Mouse (Mus musculus) kidney, embryonic 15.5 days (tissue): ENCODE measurements around the gene Dytn. TPM values are rescaled to one million over a fixed set of nuclear protein-coding genes. Genes with fewer than 3 reads are reported as not detected.
"Not testable (repeated sequence)": the region's sequence is repeated elsewhere in the genome, so short reads cannot be mapped to it uniquely, and the experiment has no call there.

Source experiments
- ATAC-seq: fragments of 200-750 bp; cut with Nextera tagmentation; replicated peaks from 2 replicates; pipeline ENCODE4 v1.8.0; 2017; ENCODE audit warnings: moderate TSS enrichment; ENCODE audit not compliant: low FRiP score
- H3K27ac ChIP-seq: fragments of 300-500 bp; sonication (generic); 2 replicates; pipeline ENCODE4 v1.5.1; 2015; ENCODE audit warnings: mild to moderate bottlenecking, inconsistent platforms
- H3K27me3 ChIP-seq: fragments of 300-500 bp; sonication (generic); 2 replicates; pipeline ENCODE4 v1.6.1; 2015; ENCODE audit warnings: inconsistent platforms
- H3K36me3 ChIP-seq: fragments of 300-500 bp; sonication (generic); 2 replicates; pipeline ENCODE4 v1.6.1; 2015; ENCODE audit warnings: inconsistent platforms
- H3K4me1 ChIP-seq: fragments of 300-500 bp; sonication (generic); 2 replicates; pipeline ENCODE4 v1.6.1; 2015; ENCODE audit warnings: inconsistent platforms
- H3K4me2 ChIP-seq: fragments of 300-500 bp; sonication (generic); 2 replicates; pipeline ENCODE4 v1.6.1; 2015; ENCODE audit warnings: moderate library complexity, mild to moderate bottlenecking, inconsistent platforms
- H3K4me3 ChIP-seq: fragments of 300-500 bp; sonication (generic); replicated peaks from 2 replicates; pipeline ENCODE4 v1.5.1; 2015; ENCODE audit warnings: mild to moderate bottlenecking, inconsistent platforms
- H3K9ac ChIP-seq: fragments of 300-500 bp; sonication (generic); 2 replicates; pipeline ENCODE4 v1.6.1; 2015; ENCODE audit warnings: mild to moderate bottlenecking, inconsistent platforms
- H3K9me3 ChIP-seq: fragments of 300-500 bp; sonication (generic); replicated peaks from 2 replicates; pipeline ENCODE4 v1.6.1; 2016; ENCODE audit warnings: inconsistent platforms
- WGBS: fragments of 180-500 bp; shearing (Covaris S2); methylation state at CpG from one replicate; pipeline ENCODE4 v1.1.7; 2015; ENCODE audit warnings: mixed read lengths; 5-methylcytosine and 5-hydroxymethylcytosine counted together
- polyA plus RNA-seq: library from polyadenylated mRNA; unstranded; fragments of >200 nt; fragmentation: Nextera tagmentation; extraction: Ambion mirVana; gene quantifications from 2 replicates; pipeline ENCODE4 v1.2.1, GENCODE M21; 2015

The Dytn gene
- polyA plus RNA-seq, 1 experiment from 2014 or later = not detected

- no peak for ATAC-seq
- WGBS = 89% methylated on average over 2 of the region's 2 CpGs
- Histone ChIP-seq H3K27ac (no peak overlapping the region), H3K4me2 (no peak overlapping the region), H3K27me3 (peaks cover 13% of the 10 kb centered on the region; the same call in 1 of the 2 replicates), H3K9ac (no peak overlapping the region), H3K4me1 (no peaks in the 10 kb centered on the region), H3K36me3 (no peaks in the 10 kb centered on the region), H3K4me3 (no peak overlapping the region), H3K9me3 (no peaks in the 10 kb centered on the region)
Observed at GRCm38 (mm10) chr1:63666089-63666488, 20.6 kb downstream of the Dytn start.

- H3K4me2 ChIP-seq = no peak overlapping the region
- WGBS = 3% methylated on average over 7 of the region's 7 CpGs
Observed at GRCm38 (mm10) chr1:63659591-63659990, 27.1 kb downstream of the Dytn start.

GRCm38 (mm10) chr1:63658016-63658415, 28.7 kb downstream of the Dytn start:
- Histone ChIP-seq H3K9me3 (no peaks in the 10 kb centered on the region), H3K27ac (no peak overlapping the region), H3K4me1 (no peaks in the 10 kb centered on the region), H3K4me2 (no peak overlapping the region), H3K27me3 (0 out of 2 replicates have a peak, but pooled peaks cover 10% of the 10 kb centered on the region), H3K36me3 (no peaks in the 10 kb centered on the region), H3K9ac (no peak overlapping the region), H3K4me3 (no peak overlapping the region)
- no peak for ATAC-seq
- WGBS = 12% methylated on average over 6 of the region's 6 CpGs

More at GRCm38 (mm10) chr1:63659591-63659990, 27.1 kb downstream of the Dytn start:
- no peaks in the 10 kb centered on the region for H3K4me1 ChIP-seq
- 0 out of 2 replicates have a peak, but pooled peaks cover 10% of the 10 kb centered on the region for H3K27me3 ChIP-seq
- no peak overlapping the region for H3K4me3 ChIP-seq
- no peak for ATAC-seq
- no peaks in the 10 kb centered on the region for H3K36me3 ChIP-seq
- H3K9me3 ChIP-seq = no peaks in the 10 kb centered on the region
- no peak overlapping the region for H3K27ac ChIP-seq
- H3K9ac ChIP-seq = no peak overlapping the region

GRCm38 (mm10) chr1:63639921-63640320, 46.8 kb downstream of the Dytn start:
- H3K4me2 ChIP-seq = no peak overlapping the region
- no peak overlapping the region for H3K27ac ChIP-seq
- WGBS = 78% methylated on average over 6 of the region's 6 CpGs
- no peaks in the 10 kb centered on the region for H3K27me3 ChIP-seq
- no peaks in the 10 kb centered on the region for H3K9me3 ChIP-seq
- H3K9ac ChIP-seq = no peak overlapping the region
- no peaks in the 10 kb centered on the region for H3K36me3 ChIP-seq
- no peak overlapping the region for H3K4me3 ChIP-seq
- no peak for ATAC-seq
- H3K4me1 ChIP-seq = no peaks in the 10 kb centered on the region

DNA sequence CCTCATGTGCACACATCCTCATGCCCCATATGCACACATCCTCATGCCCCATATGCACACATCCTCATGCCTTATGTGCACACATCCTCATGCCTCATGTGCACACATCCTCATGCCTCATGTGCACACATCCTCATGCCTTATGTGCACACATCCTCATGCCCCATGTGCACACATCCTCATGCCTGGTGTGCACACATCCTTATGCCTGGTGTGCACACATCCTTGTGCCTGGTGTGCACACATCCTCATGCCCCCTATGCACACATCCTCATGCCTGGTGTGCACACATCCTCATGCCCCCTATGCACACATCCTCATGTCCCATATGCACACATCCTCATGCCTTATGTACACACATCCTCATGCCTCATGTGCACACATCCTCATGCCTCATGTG, 56.3 kb downstream of the Dytn start:
- H3K4me2 ChIP-seq, H3K4me1 ChIP-seq, H3K9me3 ChIP-seq, H3K9ac ChIP-seq, H3K27ac ChIP-seq, H3K4me3 ChIP-seq, H3K27me3 ChIP-seq, H3K36me3 ChIP-seq, ATAC-seq: not testable (repeated sequence)

DNA sequence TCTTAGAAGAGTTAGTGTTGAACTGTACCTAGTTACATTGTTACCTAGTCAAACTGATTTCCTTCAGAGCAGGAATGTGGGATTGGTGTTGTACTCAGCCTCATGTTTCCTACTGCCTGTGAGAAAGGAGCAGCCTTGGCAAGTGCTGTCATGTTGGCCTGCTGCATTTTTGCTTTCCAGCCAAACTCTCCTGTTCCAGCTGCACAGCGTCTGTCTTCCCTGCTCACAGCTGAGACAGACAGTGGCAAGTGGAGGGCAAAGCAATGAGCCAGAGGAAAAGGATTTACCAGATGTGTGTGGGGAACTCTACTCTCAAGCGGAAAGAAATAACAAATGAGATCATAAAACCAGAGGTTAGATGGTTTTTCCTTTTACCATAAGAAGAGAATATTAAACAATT, 58.5 kb downstream of the Dytn start:
- WGBS = 25% methylated on average over 2 of the region's 2 CpGs
- Histone ChIP-seq H3K36me3 (no peaks in the 10 kb centered on the region), H3K27me3 (no peaks in the 10 kb centered on the region), H3K4me2 (no peak overlapping the region), H3K4me1 (no peaks in the 10 kb centered on the region), H3K9me3 (no peaks in the 10 kb centered on the region), H3K27ac (no peak overlapping the region), H3K4me3 (no peak overlapping the region), H3K9ac (no peak overlapping the region)
- no peak for ATAC-seq

DNA sequence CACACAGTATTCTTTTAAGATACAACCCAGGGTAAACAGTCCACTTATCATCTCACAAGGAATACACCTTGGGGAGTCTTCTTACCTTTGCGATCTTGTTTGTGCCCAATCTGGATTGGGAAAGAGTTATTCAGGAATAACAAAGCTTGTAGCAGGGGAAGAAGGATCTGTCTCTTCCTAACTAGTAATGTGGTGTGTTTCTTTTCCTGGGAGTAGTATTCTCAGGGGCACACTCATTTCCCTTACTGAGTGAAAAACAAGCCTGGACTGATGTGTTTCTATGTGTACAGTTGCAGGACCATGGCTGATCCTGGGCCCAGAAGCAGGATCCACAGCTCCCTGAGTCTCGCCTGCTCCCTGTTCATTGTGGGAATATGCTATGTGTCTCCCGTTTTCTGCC, 71.1 kb downstream of the Dytn start, which contains the start of gene Gm39653:
Gm39653 (plus strand) TSS at position 301 of the 400 bp plus-strand sequence.
- Histone ChIP-seq H3K27me3 (peaks cover 8% of the 10 kb centered on the region; the same call in 1 of the 2 replicates), H3K9me3 (no peaks in the 10 kb centered on the region), H3K4me1 (0 out of 2 replicates have a peak, but pooled peaks cover 4% of the 10 kb centered on the region), H3K4me3 (no peak within 1 kb of the TSS), H3K9ac (no peak within 1 kb of the TSS), H3K4me2 (no peak within 1 kb of the TSS), H3K36me3 (no peaks in the 10 kb centered on the region), H3K27ac (no peak within 1 kb of the TSS)
- WGBS = 66% methylated on average over 3 of the region's 3 CpGs
- no peak for ATAC-seq

- no peak overlapping the region for H3K27ac ChIP-seq
- ATAC-seq = no peak
- WGBS = 1% methylated on average over 11 of the region's 11 CpGs
- peaks cover 8% of the 10 kb centered on the region; the same call in 1 of the 2 replicates for H3K27me3 ChIP-seq
- no peak overlapping the region for H3K9ac ChIP-seq
- no peak overlapping the region for H3K4me3 ChIP-seq
- H3K4me2 ChIP-seq = no peak overlapping the region
- no peaks in the 10 kb centered on the region for H3K9me3 ChIP-seq
- no peaks in the 10 kb centered on the region for H3K36me3 ChIP-seq
- H3K4me1 ChIP-seq = 0 out of 2 replicates have a peak, but pooled peaks cover 4% of the 10 kb centered on the region
Observed at GRCm38 (mm10) chr1:63614594-63614993, 72.1 kb downstream of the Dytn start.

DNA sequence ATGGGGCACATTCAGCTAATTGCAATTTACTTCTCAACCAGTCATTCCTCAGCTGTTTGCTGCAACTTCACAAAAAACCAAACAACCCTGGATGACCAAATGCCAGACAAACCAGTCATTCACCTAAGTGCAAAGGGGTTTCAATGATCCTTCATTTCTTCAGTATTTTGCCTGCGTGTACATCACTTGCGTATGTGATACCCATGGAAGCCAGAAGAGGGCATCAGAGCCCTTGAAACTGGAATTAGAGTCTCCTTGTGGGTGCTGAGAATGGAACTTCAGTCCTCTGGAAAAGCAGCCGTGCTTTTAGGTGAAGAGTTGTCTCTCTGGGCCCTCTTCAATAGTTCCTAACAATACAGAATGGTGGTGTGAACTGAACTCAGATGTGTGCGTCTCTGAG, 77.1 kb downstream of the Dytn start:
- no peak overlapping the region for H3K4me2 ChIP-seq
- H3K36me3 ChIP-seq = no peaks in the 10 kb centered on the region
- H3K4me1 ChIP-seq = 0 out of 2 replicates have a peak, but pooled peaks cover 4% of the 10 kb centered on the region
- no peak overlapping the region for H3K9ac ChIP-seq
- H3K9me3 ChIP-seq = no peaks in the 10 kb centered on the region
- no peak overlapping the region for H3K4me3 ChIP-seq
- peaks cover 8% of the 10 kb centered on the region; the same call in 1 of the 2 replicates for H3K27me3 ChIP-seq
- H3K27ac ChIP-seq = no peak overlapping the region
- WGBS = 89% methylated on average over 4 of the region's 4 CpGs
- no peak for ATAC-seq

- WGBS = 45% methylated on average over 3 of the region's 3 CpGs
- Histone ChIP-seq H3K27ac (no peak overlapping the region), H3K36me3 (no peaks in the 10 kb centered on the region), H3K9me3 (no peaks in the 10 kb centered on the region), H3K4me1 (no peaks in the 10 kb centered on the region), H3K9ac (no peak overlapping the region), H3K4me2 (no peak overlapping the region), H3K4me3 (no peak overlapping the region), H3K27me3 (no peaks in the 10 kb centered on the region)
- no peak for ATAC-seq
Observed at GRCm38 (mm10) chr1:63603870-63604500, 82.7 kb downstream of the Dytn start.

DNA sequence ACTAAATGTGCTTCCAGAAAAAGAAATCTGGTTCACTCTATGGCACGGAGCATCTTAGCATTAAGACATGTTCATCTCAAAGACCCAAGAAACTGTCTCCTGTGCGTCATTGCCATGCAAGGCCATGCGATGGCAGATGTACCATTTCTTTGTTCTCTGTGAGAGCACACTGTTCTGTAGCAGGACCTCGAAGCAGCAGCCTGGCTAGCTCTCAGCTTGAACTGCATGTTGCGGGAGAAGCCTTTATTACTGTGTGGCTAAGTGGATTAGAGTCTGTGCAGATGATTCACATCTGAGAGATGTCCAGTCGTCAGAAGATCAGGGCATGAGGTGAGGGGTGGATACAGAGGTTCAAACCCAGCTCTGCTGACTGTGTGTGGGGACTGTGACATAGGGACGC, 99.9 kb downstream of the Dytn start:
- Histone ChIP-seq H3K27ac (no peak overlapping the region), H3K27me3 (no peaks in the 10 kb centered on the region), H3K9ac (no peak overlapping the region), H3K4me1 (no peaks in the 10 kb centered on the region), H3K4me2 (no peak overlapping the region), H3K4me3 (no peak overlapping the region), H3K9me3 (no peaks in the 10 kb centered on the region), H3K36me3 (no peaks in the 10 kb centered on the region)
- no peak for ATAC-seq
- WGBS = 75% methylated on average over 7 of the region's 7 CpGs

- Histone ChIP-seq H3K4me2 (no peak overlapping the region), H3K36me3 (no peaks in the 10 kb centered on the region), H3K9ac (no peak overlapping the region), H3K9me3 (no peaks in the 10 kb centered on the region), H3K4me1 (no peaks in the 10 kb centered on the region), H3K27me3 (no peaks in the 10 kb centered on the region), H3K4me3 (no peak overlapping the region), H3K27ac (no peak overlapping the region)
- no peak for ATAC-seq
- 78% methylated on average over 8 of the region's 8 CpGs for WGBS
Observed at GRCm38 (mm10) chr1:63579153-63579552, 107.6 kb downstream of the Dytn start.

- Histone ChIP-seq H3K4me3 (no peak overlapping the region), H3K36me3 (no peaks in the 10 kb centered on the region), H3K9ac (no peak overlapping the region), H3K9me3 (no peaks in the 10 kb centered on the region), H3K4me2 (no peak overlapping the region), H3K4me1 (no peaks in the 10 kb centered on the region), H3K27ac (no peak overlapping the region), H3K27me3 (no peaks in the 10 kb centered on the region)
- no peak for ATAC-seq
- WGBS = 75% methylated on average over 5 of the region's 5 CpGs
Observed at GRCm38 (mm10) chr1:63576803-63577202, 109.9 kb downstream of the Dytn start.
